Mouse (Mus musculus) cerebellum, adult 2 months (tissue): ENCODE data around the gene 4931428F04Rik. TPM values are rescaled to one million over a fixed set of nuclear protein-coding genes. Genes with fewer than 3 reads are reported as not detected.

Experiments used
- DNase-seq, 2 experiments: peaks; one replicate each; pipeline ENCODE4 v3.0.0; 2021
- H3K27ac ChIP-seq: fragments of 200-500 bp; 2 replicates; pipeline ENCODE4 v1.5.1; 2012; ENCODE audit warnings: low read length, control low read depth, inconsistent platforms; ENCODE audit not compliant: insufficient read depth
- H3K27me3 ChIP-seq: fragments of 200-500 bp; 2 replicates; pipeline ENCODE4 v1.6.1; 2012; ENCODE audit warnings: inconsistent platforms, mild to moderate bottlenecking, low read length, moderate library complexity; ENCODE audit not compliant: control insufficient read depth, insufficient read depth
- H3K4me1 ChIP-seq: fragments of 200-500 bp; 2 replicates; pipeline ENCODE4 v1.6.1; 2011; ENCODE audit warnings: low read length; ENCODE audit not compliant: control insufficient read depth, insufficient read depth
- H3K4me3 ChIP-seq: fragments of 200-500 bp; replicated peaks from 2 replicates; pipeline ENCODE3; 2011; ENCODE audit warnings: mild to moderate bottlenecking, low read depth, low read length, control low read depth; ENCODE audit not compliant: insufficient read depth
- CTCF ChIP-seq: fragments of 200-500 bp; IDR thresholded peaks from 2 replicates; pipeline ENCODE4 v1.5.1; 2011; ENCODE audit warnings: low read depth, mild to moderate bottlenecking, control low read depth, low read length, moderate library complexity, borderline replicate concordance; ENCODE audit not compliant: insufficient read depth
- POLR2A ChIP-seq: fragments of 200-500 bp; IDR thresholded peaks from 2 replicates; pipeline ENCODE4 v1.6.1; 2011; ENCODE audit warnings: low read length, control low read depth, borderline replicate concordance; ENCODE audit not compliant: insufficient read depth
- WGBS: fragments of 180-500 bp; shearing (Covaris S2); methylation state at CpG from one replicate; pipeline ENCODE4 v1.1.7; 2018; 5-methylcytosine and 5-hydroxymethylcytosine counted together
- polyA plus RNA-seq: library from polyadenylated mRNA; depleted of rRNA; stranded (reverse); fragments of >200 nt; gene quantifications from 2 replicates; pipeline ENCODE4 v1.2.3, GENCODE M21; 2012

The 4931428F04Rik gene
- polyA plus RNA-seq, 1 experiment: 25.1 TPM

GRCm38 (mm10) chr8:105254152-105254965, 35.3 kb downstream of the 4931428F04Rik start:
- under 1% methylated on average over 74 of the region's 74 CpGs for WGBS
- Histone ChIP-seq H3K4me1 (peaks cover 1% of the 10 kb centered on the region; the same call in 1 of the 2 replicates), H3K27ac (no peak overlapping the region), H3K27me3 (no peaks in the 10 kb centered on the region), H3K4me3 (peak overlapping the region; percentile 63)
- DNase-seq: peak; percentile 79 to 83
- TF ChIP-seq CTCF: peak; percentile 72
- TF ChIP-seq POLR2A: no peak

DNA sequence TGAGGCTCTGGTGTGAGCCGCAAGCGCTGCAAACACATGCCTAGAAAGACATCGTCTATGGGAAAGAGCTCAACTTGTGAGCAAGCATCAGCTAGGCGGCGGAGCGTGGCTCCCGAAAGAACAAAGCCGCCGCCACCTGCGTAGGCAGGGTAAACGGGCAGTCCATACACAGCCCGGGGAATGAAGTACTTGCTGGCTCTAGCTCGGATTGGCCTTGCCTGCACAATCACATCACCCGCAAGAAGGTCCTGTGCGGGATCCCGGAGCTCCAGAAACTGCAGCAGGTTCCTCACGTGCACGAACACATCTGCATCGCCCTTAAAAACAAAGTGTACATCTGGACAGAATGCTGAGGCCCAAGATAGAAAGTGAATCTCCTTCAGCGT, 35.9 kb downstream of the 4931428F04Rik start:
- Histone ChIP-seq H3K27me3 (no peaks in the 10 kb centered on the region), H3K27ac (no peak overlapping the region), H3K4me3 (no peak overlapping the region), H3K4me1 (peaks cover 3% of the 10 kb centered on the region; the same call in 1 of the 2 replicates)
- WGBS: 45% methylated on average over 20 of the region's 20 CpGs
- DNase-seq: no peak
- TF ChIP-seq POLR2A (no peak), CTCF (no peak)

DNA sequence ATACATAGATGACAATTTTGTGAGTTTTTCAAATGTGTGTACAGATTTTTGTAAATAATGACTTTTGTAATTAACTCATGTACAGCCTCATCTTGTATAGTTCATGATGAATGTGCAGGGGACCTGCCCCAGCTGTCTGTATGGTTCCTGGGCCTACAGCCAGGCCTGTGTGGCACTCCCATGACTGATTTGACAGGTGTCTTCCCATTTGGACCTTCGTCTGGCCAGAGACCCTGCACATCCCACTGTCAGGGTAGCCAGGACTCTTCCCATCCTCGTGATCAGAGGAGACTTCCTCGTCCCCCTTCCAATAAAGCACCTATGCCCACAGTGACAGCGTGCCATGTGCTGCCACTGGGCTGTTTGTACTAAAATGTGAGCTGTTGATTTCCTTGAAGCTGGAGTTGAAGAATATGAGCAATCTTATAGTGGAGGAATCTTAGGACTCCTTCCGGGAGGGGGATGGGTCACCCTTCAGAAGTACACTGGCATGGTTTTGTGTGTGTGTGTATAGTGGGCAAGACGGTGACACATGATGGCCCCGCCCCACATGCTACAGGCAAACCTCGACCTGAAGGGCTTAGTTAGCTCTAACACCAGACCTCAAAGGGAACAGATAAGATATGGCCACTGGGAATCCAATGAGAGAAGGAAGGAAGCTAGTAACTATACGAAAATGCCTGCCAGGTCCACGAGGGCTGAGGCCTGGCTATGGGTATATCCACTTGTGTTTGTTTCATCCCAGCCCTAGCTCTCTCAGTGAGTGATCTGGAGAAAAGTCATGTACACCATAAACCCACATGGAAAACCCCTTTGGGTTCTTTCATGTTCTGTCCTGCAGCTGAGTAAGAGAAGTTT, 36.8 kb downstream of the 4931428F04Rik start:
- Histone ChIP-seq H3K4me3 (no peak overlapping the region), H3K27me3 (no peaks in the 10 kb centered on the region), H3K4me1 (peaks cover 3% of the 10 kb centered on the region; the same call in 1 of the 2 replicates), H3K27ac (no peak overlapping the region)
- no peak for DNase-seq
- TF ChIP-seq CTCF (no peak), POLR2A (no peak)
- WGBS: 84% methylated on average over 10 of the region's 10 CpGs

- Histone ChIP-seq H3K4me3 (no peak overlapping the region), H3K27me3 (no peaks in the 10 kb centered on the region), H3K27ac (no peak overlapping the region), H3K4me1 (peaks cover 3% of the 10 kb centered on the region; the same call in 1 of the 2 replicates)
- no peak for TF ChIP-seq CTCF
- TF ChIP-seq POLR2A: no peak
- 93% methylated on average over 6 of the region's 6 CpGs for WGBS
- no peak for DNase-seq
These were observed 37.7 kb downstream of the 4931428F04Rik start for GRCm38 (mm10) chr8:105251954-105252353.

DNA sequence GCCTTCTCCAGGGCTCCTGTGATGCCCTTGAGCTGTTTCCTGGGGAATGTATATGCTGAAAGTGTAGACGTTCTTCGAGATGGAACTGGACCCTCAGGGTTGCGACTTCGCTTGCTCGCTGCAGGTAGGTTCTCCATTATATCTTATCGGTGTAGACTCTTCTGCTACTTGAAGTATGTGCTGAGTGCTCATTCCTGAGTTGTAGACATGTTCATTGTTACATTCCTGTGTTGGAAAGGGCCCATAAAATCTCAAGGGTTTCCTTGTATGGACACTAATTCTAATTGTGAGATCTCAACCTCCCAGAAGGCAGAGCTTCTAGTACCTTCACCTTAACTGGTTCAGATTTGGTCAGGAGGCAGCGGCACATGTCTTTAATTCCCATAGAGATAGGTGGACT, 48.6 kb downstream of the 4931428F04Rik start:
- WGBS: 97% methylated on average over 7 of the region's 7 CpGs
- Histone ChIP-seq H3K4me3 (no peak overlapping the region), H3K4me1 (no peaks in the 10 kb centered on the region), H3K27ac (no peak overlapping the region), H3K27me3 (no peaks in the 10 kb centered on the region)
- no peak for DNase-seq
- TF ChIP-seq CTCF (no peak), POLR2A (no peak)

GRCm38 (mm10) chr8:105237442-105238142, 52.1 kb downstream of the 4931428F04Rik start:
- no peak for DNase-seq
- TF ChIP-seq CTCF: no peak
- no peak for TF ChIP-seq POLR2A
- H3K27ac ChIP-seq: no peak overlapping the region
- no peaks in the 10 kb centered on the region for H3K4me1 ChIP-seq
- no peaks in the 10 kb centered on the region for H3K27me3 ChIP-seq
- H3K4me3 ChIP-seq: no peak overlapping the region
- 92% methylated on average over 14 of the region's 14 CpGs for WGBS

GRCm38 (mm10) chr8:105235206-105235605, 54.5 kb downstream of the 4931428F04Rik start:
- no peak overlapping the region for H3K27ac ChIP-seq
- no peak overlapping the region for H3K4me3 ChIP-seq
- H3K27me3 ChIP-seq: no peaks in the 10 kb centered on the region
- 43% methylated on average over 1 of the region's 1 CpGs for WGBS
- DNase-seq: no peak
- TF ChIP-seq CTCF: no peak
- no peak for TF ChIP-seq POLR2A
- H3K4me1 ChIP-seq: no peaks in the 10 kb centered on the region
